Mouse (Mus musculus) lung, adult 2 months (tissue): ENCODE results near the gene Kctd8.

ENCODE experiments used
- CTCF ChIP-seq: fragments of 200-500 bp; IDR thresholded peaks from 2 replicates; pipeline ENCODE4 v1.5.1; 2011; ENCODE audit warnings: mild to moderate bottlenecking, low read length, control low read depth; ENCODE audit not compliant: insufficient read depth
- POLR2A ChIP-seq: fragments of 200-500 bp; IDR thresholded peaks from 2 replicates; pipeline ENCODE4 v1.6.1; 2011; ENCODE audit warnings: low read depth, mild to moderate bottlenecking, control low read depth, low read length, borderline replicate concordance; ENCODE audit errors: extremely low read depth

DNA sequence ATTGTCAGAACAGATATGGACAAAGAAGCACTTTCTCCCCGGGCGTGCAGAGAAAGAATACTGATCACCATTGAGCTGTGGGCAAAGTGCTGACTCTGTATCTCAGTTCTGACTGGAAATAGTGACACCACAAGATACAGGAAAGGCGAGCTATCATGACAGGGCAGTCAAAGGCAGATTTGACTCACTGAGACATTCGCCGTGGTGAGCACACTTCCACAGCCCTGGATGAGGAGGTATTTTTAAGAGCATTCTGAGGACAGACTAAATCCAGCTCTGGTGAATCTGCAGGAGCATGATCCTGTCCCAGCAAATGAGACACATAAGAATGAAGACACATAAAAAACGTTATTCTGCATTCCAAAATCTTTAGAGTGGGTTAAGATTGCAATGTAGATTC is 49.1 kb downstream of the Kctd8 start:
- TF ChIP-seq POLR2A: no peak
- TF ChIP-seq CTCF: no peak
